Mouse (Mus musculus) gastrocnemius, adult 2 months (tissue): ENCODE results near the gene Slc5a4a. TPM values are rescaled to one million over a fixed set of nuclear protein-coding genes. Genes with fewer than 3 reads are reported as not detected.

ENCODE experiments used
- DNase-seq: peaks from one replicate; pipeline ENCODE4 v3.0.0; 2022
- H3K27ac ChIP-seq: fragments of 200-600 bp; 2 replicates; pipeline ENCODE4 v1.8.1; 2022; ENCODE audit warnings: mild to moderate bottlenecking
- H3K4me3 ChIP-seq: fragments of 200-600 bp; 2 replicates; pipeline ENCODE4 v1.8.1; 2022; ENCODE audit warnings: mild to moderate bottlenecking, moderate library complexity
- CTCF ChIP-seq: fragments of 200-600 bp; IDR thresholded peaks from 2 replicates; pipeline ENCODE4 v1.8.1; 2022; ENCODE audit warnings: antibody characterized with exemption, mild to moderate bottlenecking, moderate library complexity
- intact Hi-C: fragments of 180-260 bp; cut with DNase I; formaldehyde crosslinking; loops from one replicate; pipeline ENCODE4 v1.15.1; 2025
- total RNA-seq, 2 experiments: library from RNA; stranded (reverse); gene quantifications; 2 replicates each; pipeline ENCODE4 v1.2.3; 2021

The Slc5a4a gene
- total RNA-seq, 2 experiments from 2014 or later = not detected

- Histone ChIP-seq H3K4me3 (no peak overlapping the region), H3K27ac (no peak overlapping the region)
- intact Hi-C loops = no loop called here
- DNase-seq = no peak
- TF ChIP-seq CTCF = no peak
Observed at GRCm38 (mm10) chr10:76188010-76188409, 40.8 kb downstream of the Slc5a4a start.

DNA sequence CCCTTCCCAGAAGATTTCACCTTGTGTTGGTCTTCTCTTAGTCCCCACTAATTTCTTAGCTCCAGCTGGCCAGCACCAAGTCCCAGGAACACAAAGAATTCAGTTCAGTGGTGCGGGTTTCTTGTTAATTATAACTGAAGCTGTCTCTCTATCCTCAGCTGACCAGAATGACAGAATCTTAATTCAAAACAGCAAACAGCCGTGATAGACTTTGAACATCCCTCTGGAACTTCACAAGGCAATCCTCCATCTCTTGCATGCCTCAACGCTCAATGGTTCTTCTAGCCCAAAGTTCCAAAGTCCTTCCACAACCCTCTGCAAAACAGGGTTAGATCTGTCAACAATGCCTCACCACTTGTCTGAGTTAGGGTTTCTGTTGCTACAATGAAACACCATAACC, 54.2 kb downstream of the Slc5a4a start:
- no peak for TF ChIP-seq CTCF
- H3K27ac ChIP-seq = no peak overlapping the region
- intact Hi-C loops = no loop called here

DNA sequence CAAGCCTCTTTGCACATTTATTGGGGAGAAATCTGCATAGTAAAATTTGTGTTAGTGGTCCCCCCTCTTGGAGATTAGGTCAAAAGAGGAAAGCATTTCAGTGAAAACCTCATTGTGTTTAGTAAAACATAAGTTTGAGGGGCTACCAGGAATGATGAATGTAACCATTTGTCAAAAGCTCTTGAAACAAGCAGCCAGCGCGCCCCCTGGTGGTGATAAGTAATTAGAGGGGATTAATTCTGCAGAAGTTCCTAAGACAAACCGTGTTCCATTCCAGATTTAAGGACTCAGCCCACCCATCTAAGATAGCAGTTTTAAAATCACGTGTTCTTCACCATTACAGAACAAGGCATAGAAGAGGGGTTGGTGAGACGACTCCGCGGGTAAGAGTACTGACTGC, 54.7 kb downstream of the Slc5a4a start:
- peak; percentile 59 for DNase-seq
- no peak overlapping the region for H3K4me3 ChIP-seq
- peak; percentile 78 for TF ChIP-seq CTCF
- intact Hi-C loops = no loop called here
- no peak overlapping the region for H3K27ac ChIP-seq

More for the DNA sequence above, 54.2 kb downstream of the Slc5a4a start:
- DNase-seq = no peak
- H3K4me3 ChIP-seq = no peak overlapping the region

- TF ChIP-seq CTCF = peak; percentile 53
- DNase-seq = no peak
- no peak overlapping the region for H3K27ac ChIP-seq
- peak overlapping the region; percentile 61 for H3K4me3 ChIP-seq
- intact Hi-C loops = no loop called here
Observed at GRCm38 (mm10) chr10:76203798-76204283, 56.6 kb downstream of the Slc5a4a start.

- intact Hi-C loops = no loop called here
- no peak overlapping the region for H3K4me3 ChIP-seq
- no peak for DNase-seq
- no peak overlapping the region for H3K27ac ChIP-seq
- no peak for TF ChIP-seq CTCF
Observed at GRCm38 (mm10) chr10:76207262-76207796, 60.1 kb downstream of the Slc5a4a start.

GRCm38 (mm10) chr10:76209241-76209640, 62.0 kb downstream of the Slc5a4a start:
- no peak for DNase-seq
- TF ChIP-seq CTCF = no peak
- Histone ChIP-seq H3K27ac (no peak overlapping the region), H3K4me3 (no peak overlapping the region)
- intact Hi-C loops = no loop called here

- H3K27ac ChIP-seq = no peak overlapping the region
- TF ChIP-seq CTCF = no peak
- DNase-seq = no peak
- H3K4me3 ChIP-seq = no peak overlapping the region
- intact Hi-C loops = no loop called here
Observed at GRCm38 (mm10) chr10:76210806-76211205, 63.6 kb downstream of the Slc5a4a start.

DNA sequence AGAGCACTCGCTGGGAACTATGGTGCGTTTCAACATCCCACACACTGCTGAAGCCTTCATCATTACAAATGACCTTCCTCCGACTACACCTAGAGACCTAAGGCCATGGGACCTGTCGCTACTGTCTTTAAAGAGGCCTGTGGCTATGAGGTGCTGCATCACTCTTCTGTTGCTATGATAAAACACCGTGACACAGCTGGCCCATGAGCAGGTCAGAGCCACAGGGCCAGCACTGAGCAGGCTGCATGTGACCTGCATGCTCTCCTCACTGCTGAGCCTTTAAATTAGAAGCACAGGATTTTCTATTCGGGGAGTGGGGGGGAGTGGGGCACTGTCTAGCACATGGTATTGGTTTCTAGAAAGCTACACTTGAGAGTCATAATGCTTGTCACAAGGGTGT, 64.9 kb downstream of the Slc5a4a start:
- no peak overlapping the region for H3K27ac ChIP-seq
- H3K4me3 ChIP-seq = no peak overlapping the region
- DNase-seq = no peak
- no peak for TF ChIP-seq CTCF
- intact Hi-C loops = no loop called here

- no peak for TF ChIP-seq CTCF
- Histone ChIP-seq H3K4me3 (no peak overlapping the region), H3K27ac (no peak overlapping the region)
- DNase-seq = no peak
- intact Hi-C loops = no loop called here
Observed at GRCm38 (mm10) chr10:76214161-76214560, 66.9 kb downstream of the Slc5a4a start.

- H3K4me3 ChIP-seq = no peak overlapping the region
- no peak overlapping the region for H3K27ac ChIP-seq
- no peak for DNase-seq
- intact Hi-C loops = no loop called here
- TF ChIP-seq CTCF = no peak
Observed at GRCm38 (mm10) chr10:76217056-76217455, 69.8 kb downstream of the Slc5a4a start.

GRCm38 (mm10) chr10:76218240-76218639, 71.0 kb downstream of the Slc5a4a start:
- Histone ChIP-seq H3K4me3 (no peak overlapping the region), H3K27ac (no peak overlapping the region)
- no peak for DNase-seq
- no peak for TF ChIP-seq CTCF
- intact Hi-C loops = no loop called here

DNA sequence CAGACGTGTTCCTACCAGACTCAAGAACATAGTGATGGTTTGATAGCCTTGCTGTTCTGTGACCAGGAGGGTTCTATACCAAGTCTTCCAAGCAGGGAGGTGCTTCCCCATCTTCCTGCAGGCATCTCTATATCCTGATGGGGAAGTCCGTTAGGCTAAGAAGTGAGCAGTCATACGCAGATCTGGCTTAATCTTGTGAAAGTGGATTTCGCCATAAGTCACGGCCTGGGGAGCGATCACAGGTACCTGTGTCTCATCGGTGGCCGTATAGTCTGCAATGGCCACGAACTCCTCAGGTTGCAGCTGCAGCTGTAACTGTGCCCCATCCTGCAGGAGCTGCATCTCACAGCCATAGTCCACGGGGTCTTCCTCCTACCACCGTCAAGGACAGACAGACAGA, 78.7 kb downstream of the Slc5a4a start:
- no peak overlapping the region for H3K27ac ChIP-seq
- intact Hi-C loops = no loop called here

GRCm38 (mm10) chr10:76229627-76230026, 82.4 kb downstream of the Slc5a4a start:
- H3K27ac ChIP-seq = no peak overlapping the region
- H3K4me3 ChIP-seq = no peak overlapping the region
- TF ChIP-seq CTCF = peak; percentile 42
- intact Hi-C loops = no loop called here
- no peak for DNase-seq

More for the DNA sequence above, 78.7 kb downstream of the Slc5a4a start:
- no peak overlapping the region for H3K4me3 ChIP-seq
- DNase-seq = no peak
- no peak for TF ChIP-seq CTCF
